Mouse (Mus musculus) liver, embryonic 14.5 days (tissue): ENCODE measurements around the gene Ppp1r12b. TPM values are rescaled to one million over a fixed set of nuclear protein-coding genes. Genes with fewer than 3 reads are reported as not detected.

ENCODE experiments used
- ATAC-seq: fragments of 200-750 bp; cut with Nextera tagmentation; 2 replicates; pipeline ENCODE4 v1.8.0; 2017; ENCODE audit warnings: moderate number of reproducible peaks, mild to moderate bottlenecking, moderate library complexity; ENCODE audit not compliant: insufficient read depth
- DNase-seq, 3 experiments: peaks; one replicate each; pipeline ENCODE4 v3.0.0-alpha.2; 2012 to 2013; ENCODE audit warnings: low read depth in 3 of 3, low spot score in 3 of 3
- H3K27ac ChIP-seq: fragments of 300-500 bp; sonication (generic); 2 replicates; pipeline ENCODE4 v1.5.1; 2014; ENCODE audit warnings: moderate library complexity, mild to moderate bottlenecking, control low read depth, inconsistent platforms
- H3K27me3 ChIP-seq: fragments of 300-500 bp; sonication (generic); 2 replicates; pipeline ENCODE4 v1.6.1; 2014; ENCODE audit warnings: mild to moderate bottlenecking, low read length, moderate library complexity; ENCODE audit not compliant: control insufficient read depth, insufficient read depth
- H3K36me3 ChIP-seq: fragments of 300-500 bp; sonication (generic); replicated peaks from 2 replicates; pipeline ENCODE4 v1.6.1; 2014; ENCODE audit warnings: low read depth; ENCODE audit not compliant: control insufficient read depth, insufficient read depth
- H3K4me1 ChIP-seq, 2 experiments: fragments of 200-500 bp in 1 of 2; fragments of 300-500 bp in 1 of 2; sonication (generic) in 1 of 2; replicated peaks; 2 replicates each; pipeline ENCODE4 v1.6.1; 2012 to 2014; ENCODE audit warnings: antibody characterized with exemption in 1 of 2, inconsistent platforms in 1 of 2, low read length in 1 of 2; ENCODE audit not compliant: control insufficient read depth in 2 of 2, insufficient read depth in 2 of 2
- H3K4me2 ChIP-seq: fragments of 300-500 bp; sonication (generic); 2 replicates; pipeline ENCODE4 v1.6.1; 2014; ENCODE audit warnings: low read depth, mild to moderate bottlenecking, control low read depth, moderate library complexity
- H3K4me3 ChIP-seq, 2 experiments: fragments of 200-500 bp in 1 of 2; fragments of 300-500 bp in 1 of 2; sonication (generic) in 1 of 2; 2 replicates each; pipeline ENCODE4 v1.5.1; 2012 to 2014; ENCODE audit warnings: low read depth in 2 of 2, low read length in 2 of 2, mild to moderate bottlenecking in 2 of 2, control low read depth in 1 of 2, inconsistent platforms in 1 of 2, moderate library complexity in 1 of 2; ENCODE audit not compliant: insufficient read depth in 1 of 2
- H3K9ac ChIP-seq: fragments of 300-500 bp; sonication (generic); replicated peaks from 2 replicates; pipeline ENCODE4 v1.6.1; 2014; ENCODE audit warnings: mild to moderate bottlenecking, control low read depth, moderate library complexity
- H3K9me3 ChIP-seq: fragments of 300-500 bp; sonication (generic); 2 replicates; pipeline ENCODE4 v1.6.1; 2016; ENCODE audit warnings: low read length, mixed read lengths; ENCODE audit not compliant: control insufficient read depth
- CTCF ChIP-seq: IDR thresholded peaks from 2 replicates; pipeline ENCODE4 v1.5.1; 2016; ENCODE audit warnings: antibody characterized with exemption, low read depth, control low read depth
- EP300 ChIP-seq: IDR thresholded peaks from 2 replicates; pipeline ENCODE4 v1.6.1; 2016; ENCODE audit warnings: antibody characterized with exemption, low read depth
- WGBS: fragments of 180-500 bp; shearing (Covaris S2); extraction: QIAGEN DNeasy Blood & Tissue Kit; methylation state at CpG from one replicate; pipeline ENCODE4 v1.1.7; 2014; ENCODE audit not compliant: insufficient replicate concordance; 5-methylcytosine and 5-hydroxymethylcytosine counted together
- polyA plus RNA-seq, 2 experiments: library from polyadenylated mRNA; depleted of rRNA in 1 of 2; stranded (reverse) in 1 of 2; unstranded in 1 of 2; fragments of >200 nt; fragmentation: Nextera tagmentation in 1 of 2; extraction: Ambion mirVana in 1 of 2; gene quantifications; 2 replicates each; pipeline versions ENCODE4 v1.2.1 to v1.2.3; 2012 to 2014

Gene Ppp1r12b
- polyA plus RNA-seq, 2 experiments: 1.6 to 1.7 TPM

GRCm38 (mm10) chr1:134784911-134785310 is 170.8 kb downstream of the Ppp1r12b start:
- no peak overlapping the region for H3K4me3 ChIP-seq
- H3K9ac ChIP-seq: no peak overlapping the region
- TF ChIP-seq CTCF: no peak
- TF ChIP-seq EP300: no peak
- H3K9me3 ChIP-seq: no peaks in the 10 kb centered on the region
- no peak overlapping the region for H3K27ac ChIP-seq
- ATAC-seq (no peak), DNase-seq (no peak)
- WGBS: 63% methylated on average over 1 of the region's 1 CpGs
- no peaks in the 10 kb centered on the region for H3K4me1 ChIP-seq
- H3K36me3 ChIP-seq: no peaks in the 10 kb centered on the region
- no peaks in the 10 kb centered on the region for H3K27me3 ChIP-seq
- H3K4me2 ChIP-seq: no peak overlapping the region

- TF ChIP-seq CTCF: no peak
- no peak for TF ChIP-seq EP300
- Histone ChIP-seq H3K9me3 (no peaks in the 10 kb centered on the region), H3K4me1 (no peaks in the 10 kb centered on the region), H3K27me3 (no peaks in the 10 kb centered on the region), H3K9ac (no peak overlapping the region), H3K4me2 (no peak overlapping the region), H3K4me3 (no peak overlapping the region), H3K27ac (no peak overlapping the region), H3K36me3 (no peaks in the 10 kb centered on the region)
- WGBS: 45% methylated on average over 6 of the region's 6 CpGs
- DNase-seq: no peak
- no peak for ATAC-seq
Observed at GRCm38 (mm10) chr1:134784481-134784880, 171.3 kb downstream of the Ppp1r12b start.

GRCm38 (mm10) chr1:134783958-134784357 is 171.8 kb downstream of the Ppp1r12b start:
- Histone ChIP-seq H3K4me1 (no peaks in the 10 kb centered on the region), H3K27ac (no peak overlapping the region), H3K9me3 (no peaks in the 10 kb centered on the region), H3K27me3 (no peaks in the 10 kb centered on the region), H3K36me3 (no peaks in the 10 kb centered on the region), H3K4me3 (no peak overlapping the region), H3K4me2 (no peak overlapping the region), H3K9ac (no peak overlapping the region)
- no peak for ATAC-seq
- 65% methylated on average over 4 of the region's 4 CpGs for WGBS
- TF ChIP-seq CTCF (no peak), EP300 (no peak)
- no peak for DNase-seq

GRCm38 (mm10) chr1:134782797-134783196 is 172.9 kb downstream of the Ppp1r12b start:
- TF ChIP-seq EP300 (no peak), CTCF (no peak)
- no peaks in the 10 kb centered on the region for H3K9me3 ChIP-seq
- 68% methylated on average over 5 of the region's 5 CpGs for WGBS
- DNase-seq (no peak), ATAC-seq (no peak)
- H3K4me1 ChIP-seq: no peaks in the 10 kb centered on the region
- no peaks in the 10 kb centered on the region for H3K27me3 ChIP-seq
- no peak overlapping the region for H3K4me2 ChIP-seq
- no peak overlapping the region for H3K9ac ChIP-seq
- H3K27ac ChIP-seq: no peak overlapping the region
- H3K36me3 ChIP-seq: no peaks in the 10 kb centered on the region
- H3K4me3 ChIP-seq: no peak overlapping the region

GRCm38 (mm10) chr1:134777936-134778548 is 177.7 kb downstream of the Ppp1r12b start:
- no peak for DNase-seq
- Histone ChIP-seq H3K36me3 (no peaks in the 10 kb centered on the region), H3K4me3 (no peak overlapping the region), H3K4me1 (no peaks in the 10 kb centered on the region; a peak in 1 of 4 replicates), H3K4me2 (no peak overlapping the region), H3K9me3 (no peaks in the 10 kb centered on the region), H3K27ac (no peak overlapping the region), H3K27me3 (no peaks in the 10 kb centered on the region), H3K9ac (no peak overlapping the region)
- TF ChIP-seq CTCF (no peak), EP300 (peak; percentile 34; the same call in 1 of the 2 replicates)
- ATAC-seq: peak; percentile 48; the same call in 1 of the 2 replicates
- WGBS: 53% methylated on average over 13 of the region's 13 CpGs
